Mouse (Mus musculus): ENCODE measurements around the gene A930002H24Rik. TPM values are rescaled to one million over a fixed set of nuclear protein-coding genes. Genes with fewer than 3 reads are reported as not detected.

A930002H24Rik gene
- polyA plus RNA-seq, 1 experiment from 2014 or later = 1.3 TPM

DNA sequence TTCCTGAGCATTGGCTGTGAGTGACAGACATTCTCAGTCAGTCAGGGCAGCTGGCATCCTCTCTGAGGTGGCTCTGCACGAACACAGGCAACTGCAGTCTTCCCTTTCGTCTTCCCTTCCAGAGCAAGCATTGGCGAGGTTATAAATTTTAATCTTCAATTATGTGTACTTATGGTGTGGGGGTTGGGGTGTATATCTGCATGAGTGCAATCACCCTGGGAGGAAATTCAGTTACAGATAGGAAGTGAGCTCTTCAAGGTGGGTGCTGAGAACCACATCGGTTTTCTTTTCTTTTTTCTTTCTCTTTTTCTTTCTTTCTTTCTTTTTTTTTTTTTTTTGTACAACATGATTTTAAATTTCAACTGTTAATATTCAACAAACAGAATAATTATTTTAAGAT is 32.0 kb downstream of the A930002H24Rik start:
- H3K9me3 ChIP-seq = no peaks in the 10 kb centered on the region
- H3K36me3 ChIP-seq = no peaks in the 10 kb centered on the region
- no peak for ATAC-seq (ENCODE audit: insufficient number of reproducible peaks, insufficient read depth, low FRiP score, low TSS enrichment, low read depth)
- no peak overlapping the region for H3K27ac ChIP-seq
- no peak overlapping the region for H3K4me3 ChIP-seq
- no peaks in the 10 kb centered on the region for H3K27me3 ChIP-seq
- H3K9ac ChIP-seq = no peak overlapping the region
- no peak overlapping the region for H3K4me2 ChIP-seq
- no peaks in the 10 kb centered on the region for H3K4me1 ChIP-seq
- WGBS = 66% methylated on average over 4 of the region's 4 CpGs

DNA sequence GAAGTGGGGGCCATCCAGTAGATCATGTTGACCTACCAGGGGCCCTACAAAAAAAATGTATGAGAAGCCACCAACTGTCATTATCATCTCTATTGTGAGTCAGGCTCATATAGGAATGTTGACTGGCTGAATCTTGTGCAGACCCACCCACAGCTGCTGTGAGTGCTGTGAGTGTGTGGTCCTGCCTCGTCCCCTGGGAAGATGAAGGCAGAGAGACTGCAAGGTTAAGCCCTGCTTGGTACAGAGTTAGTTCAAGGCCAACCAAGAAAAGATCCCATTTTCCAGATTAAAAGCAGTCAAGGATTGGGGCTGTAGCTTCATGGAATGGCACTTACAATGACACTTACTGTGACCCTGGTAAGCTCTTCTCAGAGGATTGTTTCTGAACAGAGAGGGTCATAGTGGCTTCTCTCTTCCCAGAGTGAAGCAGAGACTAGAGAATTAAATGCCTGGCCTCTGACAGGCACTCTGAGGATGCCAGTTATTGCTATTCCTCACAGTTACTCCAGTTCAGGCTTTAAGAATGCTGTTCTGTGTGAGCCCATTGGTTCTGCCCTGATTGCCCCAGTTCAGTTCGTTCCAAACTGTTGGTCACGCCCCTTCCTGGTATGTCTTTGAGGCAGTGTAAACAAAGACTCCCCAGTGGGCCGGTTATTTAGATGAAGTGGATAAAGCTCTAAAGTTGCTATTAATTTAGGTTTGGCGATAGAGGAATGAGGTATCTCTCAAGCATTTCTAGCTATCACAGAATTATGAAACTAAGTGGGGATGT is 34.8 kb downstream of the A930002H24Rik start:
- WGBS = 52% methylated on average over 5 of the region's 5 CpGs
- H3K4me1 ChIP-seq = no peaks in the 10 kb centered on the region

DNA sequence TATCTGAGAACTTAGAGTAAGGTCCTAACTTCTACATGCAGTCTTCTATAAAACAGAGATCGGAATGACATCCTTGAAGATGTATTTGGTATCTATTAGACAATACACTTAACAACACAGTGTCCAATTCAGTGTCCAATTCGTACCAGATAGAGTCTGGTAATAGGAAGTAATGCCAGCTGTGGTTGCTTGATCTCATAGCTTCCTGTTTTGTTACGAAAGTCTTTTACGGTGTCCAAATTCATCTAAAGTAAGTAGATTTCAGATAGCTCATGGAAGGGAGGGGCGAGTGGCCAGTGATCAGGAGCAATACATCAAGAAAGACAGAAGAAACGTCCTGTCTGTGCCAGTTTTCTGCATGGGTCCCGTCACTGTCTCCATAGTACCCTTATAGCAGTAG is 36.8 kb downstream of the A930002H24Rik start:
- H3K4me2 ChIP-seq = no peak overlapping the region
- no peaks in the 10 kb centered on the region for H3K36me3 ChIP-seq
- no peaks in the 10 kb centered on the region for H3K9me3 ChIP-seq
- no peak overlapping the region for H3K4me3 ChIP-seq
- 81% methylated on average over 7 of the region's 7 CpGs for WGBS
- no peaks in the 10 kb centered on the region for H3K27me3 ChIP-seq
- no peak overlapping the region for H3K9ac ChIP-seq
- H3K4me1 ChIP-seq = no peaks in the 10 kb centered on the region
- no peak for ATAC-seq (ENCODE audit: insufficient number of reproducible peaks, insufficient read depth, low FRiP score, low TSS enrichment, low read depth)
- H3K27ac ChIP-seq = no peak overlapping the region

More for the DNA sequence above, 34.8 kb downstream of the A930002H24Rik start:
- ATAC-seq (ENCODE audit: insufficient number of reproducible peaks, insufficient read depth, low FRiP score, low TSS enrichment, low read depth) = no peak
- H3K36me3 ChIP-seq = no peaks in the 10 kb centered on the region
- no peak overlapping the region for H3K27ac ChIP-seq
- no peaks in the 10 kb centered on the region for H3K9me3 ChIP-seq
- H3K9ac ChIP-seq = no peak overlapping the region
- H3K27me3 ChIP-seq = no peaks in the 10 kb centered on the region
- H3K4me2 ChIP-seq = no peak overlapping the region
- H3K4me3 ChIP-seq = no peak overlapping the region

DNA sequence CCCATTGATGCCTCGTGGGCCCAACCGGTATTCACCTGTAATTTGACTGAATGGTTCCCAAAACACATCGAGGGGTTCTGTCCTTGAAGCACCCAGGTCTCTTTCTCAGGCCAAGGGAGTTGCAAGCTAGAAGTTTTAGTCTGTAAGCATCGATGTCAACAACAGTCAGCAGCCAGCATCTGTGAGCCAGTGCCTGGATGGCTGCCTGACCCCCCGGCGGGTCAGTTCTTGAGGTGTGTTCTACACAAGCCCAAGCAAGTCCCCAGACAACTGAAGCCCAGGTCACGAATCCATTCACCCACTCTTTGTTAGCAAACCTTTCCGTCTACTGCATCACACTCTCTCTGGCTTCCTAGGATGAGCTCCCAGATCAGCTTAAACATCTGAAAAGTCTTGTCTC is 37.4 kb downstream of the A930002H24Rik start:
- no peaks in the 10 kb centered on the region for H3K27me3 ChIP-seq
- no peaks in the 10 kb centered on the region for H3K4me1 ChIP-seq
- no peak overlapping the region for H3K9ac ChIP-seq
- no peak overlapping the region for H3K27ac ChIP-seq
- H3K4me3 ChIP-seq = no peak overlapping the region
- WGBS = 81% methylated on average over 8 of the region's 8 CpGs
- no peak overlapping the region for H3K4me2 ChIP-seq
- ATAC-seq (ENCODE audit: insufficient number of reproducible peaks, insufficient read depth, low FRiP score, low TSS enrichment, low read depth) = no peak
- no peaks in the 10 kb centered on the region for H3K9me3 ChIP-seq
- no peaks in the 10 kb centered on the region for H3K36me3 ChIP-seq

DNA sequence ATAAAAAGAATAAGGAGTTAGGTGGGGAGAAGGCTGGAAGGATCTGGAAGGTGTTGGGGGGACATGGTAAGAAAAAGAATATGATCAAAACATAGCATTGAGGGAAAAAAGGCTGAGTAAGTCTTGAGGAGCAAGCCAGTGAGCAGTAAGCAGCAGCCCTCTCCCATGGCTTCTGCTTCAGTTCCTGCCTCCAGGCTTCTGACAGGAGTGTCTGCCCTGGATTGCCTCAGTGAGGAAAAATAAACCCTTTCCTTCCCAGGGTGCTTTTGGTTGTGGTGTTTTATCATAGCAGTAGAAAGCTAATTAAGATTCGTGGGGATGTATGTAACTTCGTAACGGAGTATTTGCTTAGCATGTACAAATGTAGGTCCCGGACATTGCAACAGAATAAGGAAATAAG is 39.5 kb downstream of the A930002H24Rik start:
- H3K9me3 ChIP-seq = no peaks in the 10 kb centered on the region
- H3K4me1 ChIP-seq = no peaks in the 10 kb centered on the region
- no peak for ATAC-seq (ENCODE audit: insufficient number of reproducible peaks, insufficient read depth, low FRiP score, low TSS enrichment, low read depth)
- no peaks in the 10 kb centered on the region for H3K27me3 ChIP-seq
- H3K4me3 ChIP-seq = no peak overlapping the region
- 93% methylated on average over 4 of the region's 4 CpGs for WGBS
- H3K27ac ChIP-seq = no peak overlapping the region
- H3K36me3 ChIP-seq = no peaks in the 10 kb centered on the region
- no peak overlapping the region for H3K4me2 ChIP-seq
- no peak overlapping the region for H3K9ac ChIP-seq

DNA sequence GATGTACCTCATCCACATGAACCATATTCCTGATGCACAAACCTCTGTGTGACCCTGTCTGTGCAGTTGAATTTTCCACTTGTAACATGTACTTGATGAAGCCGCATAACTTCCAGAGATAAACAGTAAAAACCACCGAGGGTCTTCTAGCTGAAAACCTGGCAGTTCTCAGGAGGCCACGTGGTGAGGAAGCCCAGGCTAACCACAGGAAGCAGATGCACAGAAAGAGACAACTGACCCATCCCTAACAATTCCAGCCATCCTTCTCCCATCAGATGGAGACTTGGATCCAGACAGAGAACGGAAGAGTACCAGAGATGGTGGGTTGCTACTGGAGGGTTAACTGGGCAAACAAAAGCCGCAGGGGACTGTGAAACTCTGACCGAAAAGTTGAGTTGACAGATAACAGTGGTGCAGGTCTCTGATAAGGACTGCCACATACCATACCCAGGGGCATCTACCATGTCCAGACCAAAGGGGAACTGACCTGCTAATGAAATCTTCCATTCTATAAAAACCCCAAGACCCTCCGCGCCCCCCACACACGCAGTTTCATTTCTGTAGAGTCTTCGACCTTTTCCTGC is 45.1 kb downstream of the A930002H24Rik start:
- Histone ChIP-seq H3K4me3 (no peak overlapping the region), H3K27ac (no peak overlapping the region), H3K9ac (no peak overlapping the region), H3K27me3 (no peaks in the 10 kb centered on the region), H3K4me1 (no peaks in the 10 kb centered on the region), H3K9me3 (no peaks in the 10 kb centered on the region), H3K4me2 (no peak overlapping the region), H3K36me3 (no peaks in the 10 kb centered on the region)
- WGBS = 88% methylated on average over 10 of the region's 10 CpGs
- no peak for ATAC-seq (ENCODE audit: insufficient number of reproducible peaks, insufficient read depth, low FRiP score, low TSS enrichment, low read depth)

DNA sequence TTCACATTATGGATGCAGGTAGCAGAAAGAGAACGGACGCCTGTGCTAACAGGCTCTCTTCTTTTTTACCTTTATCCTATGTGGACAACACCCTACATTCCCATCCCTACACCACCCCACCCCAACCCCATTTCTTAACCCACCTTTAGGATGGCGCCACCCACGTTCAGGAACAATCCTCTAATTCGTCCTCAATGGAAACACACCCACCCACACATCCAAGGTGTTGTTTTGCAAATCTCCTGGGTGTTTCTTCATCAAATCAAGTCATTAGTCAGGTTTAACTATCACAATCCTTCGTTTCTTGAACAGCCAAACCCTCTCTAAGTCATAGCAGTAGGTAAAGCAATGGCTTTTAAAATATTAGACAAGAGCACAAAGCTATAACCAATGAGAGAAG is 50.0 kb downstream of the A930002H24Rik start:
- Histone ChIP-seq H3K9ac (no peak overlapping the region), H3K27me3 (no peaks in the 10 kb centered on the region), H3K9me3 (no peaks in the 10 kb centered on the region), H3K4me3 (no peak overlapping the region), H3K36me3 (no peaks in the 10 kb centered on the region), H3K4me1 (no peaks in the 10 kb centered on the region), H3K27ac (no peak overlapping the region), H3K4me2 (no peak overlapping the region)
- ATAC-seq (ENCODE audit: insufficient number of reproducible peaks, insufficient read depth, low FRiP score, low TSS enrichment, low read depth) = no peak
- WGBS = 82% methylated on average over 6 of the region's 6 CpGs

Other genes starting within 250 kb of the A930002H24Rik start
- gene Fer, start 729 bp downstream of the A930002H24Rik start, polyA plus RNA-seq (2015; fragmentation: Nextera tagmentation; extraction: Ambion mirVana) = 32.5 and 33.4 TPM in 2 replicates

All from embryonic facial prominence, embryonic 13.5 days (tissue).